Mouse (Mus musculus): ENCODE data around the gene Tuba3b. TPM values are rescaled to one million over a fixed set of nuclear protein-coding genes. Genes with fewer than 3 reads are reported as not detected.

The Tuba3b gene
- not detected for polyA plus RNA-seq (2012; fragmentation: generic; extraction: Trizol)

DNA sequence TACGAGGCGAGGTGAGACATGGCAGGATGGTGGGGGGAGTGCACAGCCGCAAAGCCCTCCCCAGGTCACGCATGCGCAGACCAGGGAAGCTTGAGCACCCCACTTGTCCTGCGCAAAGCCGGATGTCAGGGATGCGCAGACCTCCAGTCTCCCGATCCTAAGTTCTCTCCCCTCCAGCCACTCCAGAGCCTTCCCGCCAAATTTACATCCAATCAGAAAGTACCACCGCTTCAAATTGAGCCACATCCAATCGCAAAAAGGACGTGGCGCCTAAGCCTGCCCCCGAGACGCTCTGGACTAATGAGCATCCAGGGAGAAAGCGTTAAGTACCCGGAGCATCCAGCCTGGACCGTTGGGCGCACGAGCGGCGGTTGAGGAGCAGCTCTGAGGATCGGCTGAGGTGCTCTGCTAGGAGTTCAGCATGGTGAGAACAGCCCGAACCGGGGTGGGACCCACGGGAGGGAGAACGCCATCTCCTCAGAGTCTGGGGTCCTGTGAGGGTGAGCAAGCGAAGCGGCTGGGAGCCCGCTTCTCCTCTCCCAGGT, at the start of gene Tuba3b:
Tuba3b (plus strand) TSS at position 92 of the 545 bp plus-strand sequence.

DNA sequence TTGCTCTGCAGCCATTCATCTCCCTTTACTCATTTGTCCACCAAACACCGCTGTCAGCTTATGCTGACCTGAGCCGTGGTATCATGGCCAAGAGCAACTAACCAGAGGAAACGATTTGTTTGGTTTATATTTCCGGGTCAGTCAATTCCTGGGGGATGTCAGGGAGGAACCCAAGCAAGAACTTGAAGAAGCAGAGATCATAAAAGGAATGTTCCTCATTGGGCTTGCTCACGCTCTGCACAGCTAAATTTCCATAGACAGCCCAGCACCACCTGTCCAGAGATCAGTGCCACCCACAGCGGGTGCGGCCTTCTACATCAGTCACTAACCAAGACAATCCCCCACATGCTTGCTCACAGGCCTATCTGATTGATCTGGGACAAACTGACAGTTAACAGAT, 1.3 kb upstream of the Tuba3b start, which contains the start of gene Lmntd1:
Lmntd1 (minus strand) TSS at position 101 of the 400 bp plus-strand sequence.

Other genes starting within 250 kb of the Tuba3b start
- not detected for gene Lmntd1, start 1.4 kb upstream of the Tuba3b start, polyA plus RNA-seq (2012; fragmentation: generic; extraction: Trizol)
- gene Rassf8, start 131.0 kb downstream of the Tuba3b start, polyA plus RNA-seq (2012; fragmentation: generic; extraction: Trizol): 10 to 100 TPM in 1 of 2 experiments, 1 to 10 TPM in 1; 1.0 to 11.3 TPM
- 1 to 10 TPM in 1 of 2 experiments, under 1 TPM in 1; 0.55 to 1.7 TPM for gene Bhlhe41, start 249.8 kb downstream of the Tuba3b start, polyA plus RNA-seq (2012; fragmentation: generic; extraction: Trizol)